Mouse (Mus musculus) hindbrain, embryonic 14.5 days (tissue): ENCODE data around the gene Fbxw4. TPM values are rescaled to one million over a fixed set of nuclear protein-coding genes. Genes with fewer than 3 reads are reported as not detected.

ENCODE experiments used
- ATAC-seq: fragments of 200-750 bp; cut with Nextera tagmentation; 2 replicates; pipeline ENCODE4 v1.8.0; 2017; ENCODE audit warnings: moderate number of reproducible peaks, mild to moderate bottlenecking, moderate TSS enrichment, moderate library complexity; ENCODE audit not compliant: low FRiP score
- DNase-seq: peaks from one replicate; pipeline ENCODE4 v3.0.0-alpha.2; 2015; ENCODE audit warnings: low spot score
- H3K27ac ChIP-seq: fragments of 300-500 bp; sonication (generic); 2 replicates; pipeline ENCODE4 v1.5.1; 2014; ENCODE audit warnings: mild to moderate bottlenecking, moderate library complexity
- H3K27me3 ChIP-seq: fragments of 300-500 bp; sonication (generic); 2 replicates; pipeline ENCODE4 v1.6.1; 2014; ENCODE audit warnings: mild to moderate bottlenecking, low read length, mixed read lengths; ENCODE audit not compliant: control insufficient read depth, insufficient read depth
- H3K36me3 ChIP-seq: fragments of 300-500 bp; sonication (generic); replicated peaks from 2 replicates; pipeline ENCODE4 v1.6.1; 2014; ENCODE audit not compliant: control insufficient read depth, insufficient read depth
- H3K4me1 ChIP-seq: fragments of 300-500 bp; sonication (generic); replicated peaks from 2 replicates; pipeline ENCODE4 v1.6.1; 2014; ENCODE audit warnings: antibody characterized with exemption, low read length, mixed read lengths; ENCODE audit not compliant: control insufficient read depth, insufficient read depth
- H3K4me2 ChIP-seq: fragments of 300-500 bp; sonication (generic); replicated peaks from 2 replicates; pipeline ENCODE4 v1.6.1; 2014; ENCODE audit warnings: mild to moderate bottlenecking, moderate library complexity
- H3K4me3 ChIP-seq: fragments of 300-500 bp; sonication (generic); replicated peaks from 2 replicates; pipeline ENCODE4 v1.5.1; 2014; ENCODE audit warnings: mild to moderate bottlenecking, low read length
- H3K9ac ChIP-seq: fragments of 300-500 bp; sonication (generic); 2 replicates; pipeline ENCODE4 v1.6.1; 2014
- H3K9me3 ChIP-seq: fragments of 300-500 bp; sonication (generic); 2 replicates; pipeline ENCODE4 v1.6.1; 2016; ENCODE audit warnings: low read length; ENCODE audit not compliant: control insufficient read depth
- WGBS: fragments of 180-500 bp; shearing (Covaris S2); extraction: QIAGEN DNeasy Blood & Tissue Kit; methylation state at CpG from one replicate; pipeline ENCODE4 v1.1.7; 2014; 5-methylcytosine and 5-hydroxymethylcytosine counted together
- polyA plus RNA-seq: library from polyadenylated mRNA; unstranded; fragments of >200 nt; fragmentation: Nextera tagmentation; extraction: Ambion mirVana; gene quantifications from 2 replicates; pipeline ENCODE4 v1.2.1, GENCODE M21; 2014

Gene Fbxw4
- polyA plus RNA-seq, 1 experiment from 2014 or later: 6.7 TPM

DNA sequence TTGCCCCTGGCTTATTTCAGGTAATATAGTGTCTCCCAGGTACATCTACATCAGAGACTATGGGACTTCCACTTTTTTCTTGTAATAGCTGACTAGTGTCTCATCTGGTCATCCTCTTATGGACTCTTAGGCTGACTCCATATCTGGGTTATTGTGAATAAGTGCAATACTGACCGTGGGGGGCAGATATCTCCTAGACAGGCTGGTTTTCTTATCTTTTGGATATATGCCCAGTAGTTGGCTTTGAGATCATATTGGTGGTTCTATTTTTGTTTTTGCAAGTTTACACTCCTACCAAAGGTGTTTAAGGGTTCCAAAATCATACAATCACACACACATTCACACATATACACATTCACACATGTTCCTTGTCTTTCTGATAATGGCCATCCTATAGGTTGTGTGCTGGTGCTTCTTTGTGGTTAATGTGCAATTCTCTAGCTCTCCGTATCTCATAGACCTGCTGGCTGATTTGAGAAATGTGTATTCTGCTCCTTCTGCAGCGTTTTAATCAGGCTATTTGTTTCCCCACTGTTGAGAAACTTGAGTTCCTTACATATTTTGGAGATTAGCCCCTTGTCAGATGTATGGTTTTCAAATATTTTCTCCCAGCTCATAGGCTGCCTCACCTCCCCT, 20.5 kb upstream of the Fbxw4 start:
- ATAC-seq (no peak), DNase-seq (no peak)
- Histone ChIP-seq H3K4me3 (no peak overlapping the region), H3K9ac (no peak overlapping the region), H3K27me3 (peaks cover 32% of the 10 kb centered on the region), H3K36me3 (no peaks in the 10 kb centered on the region), H3K9me3 (no peaks in the 10 kb centered on the region), H3K27ac (no peak overlapping the region), H3K4me2 (no peak overlapping the region), H3K4me1 (peaks cover 9% of the 10 kb centered on the region)
- 78% methylated on average over 3 of the region's 3 CpGs for WGBS

DNA sequence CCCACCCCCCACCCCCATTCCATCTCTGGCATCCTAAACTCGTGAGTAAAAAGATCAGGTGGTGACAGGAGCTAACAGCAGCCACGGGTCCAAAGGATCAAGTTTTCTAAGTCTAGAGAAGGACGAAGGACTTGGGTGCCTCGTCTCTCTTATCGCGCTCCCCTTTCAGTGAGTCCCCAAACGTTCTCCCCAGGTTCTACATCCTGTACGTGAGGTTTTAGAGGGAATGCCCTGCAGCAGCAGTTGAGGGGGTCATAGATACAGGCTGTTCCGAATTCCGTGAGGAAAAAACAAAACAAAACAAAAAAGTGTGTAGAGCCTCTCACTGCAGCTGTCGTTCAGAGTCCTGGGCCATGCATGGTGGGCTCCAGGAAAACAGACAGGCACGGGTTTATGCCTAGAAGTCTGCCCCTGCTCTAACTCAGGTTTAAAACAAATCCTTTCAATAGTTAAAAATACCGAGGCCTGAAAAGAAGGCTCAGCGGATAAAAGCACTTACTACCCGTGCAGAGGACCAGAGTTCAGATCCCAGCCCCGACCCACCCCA, 16.7 kb upstream of the Fbxw4 start:
- Histone ChIP-seq H3K27me3 (peaks cover 61% of the 10 kb centered on the region), H3K4me1 (peaks cover 10% of the 10 kb centered on the region), H3K4me3 (no peak overlapping the region), H3K9me3 (no peaks in the 10 kb centered on the region), H3K27ac (no peak overlapping the region), H3K9ac (no peak overlapping the region), H3K36me3 (no peaks in the 10 kb centered on the region), H3K4me2 (peak overlapping the region; percentile 49; the same call in 1 of the 2 replicates)
- DNase-seq (no peak), ATAC-seq (no peak)
- 3% methylated on average over 16 of the region's 16 CpGs for WGBS

DNA sequence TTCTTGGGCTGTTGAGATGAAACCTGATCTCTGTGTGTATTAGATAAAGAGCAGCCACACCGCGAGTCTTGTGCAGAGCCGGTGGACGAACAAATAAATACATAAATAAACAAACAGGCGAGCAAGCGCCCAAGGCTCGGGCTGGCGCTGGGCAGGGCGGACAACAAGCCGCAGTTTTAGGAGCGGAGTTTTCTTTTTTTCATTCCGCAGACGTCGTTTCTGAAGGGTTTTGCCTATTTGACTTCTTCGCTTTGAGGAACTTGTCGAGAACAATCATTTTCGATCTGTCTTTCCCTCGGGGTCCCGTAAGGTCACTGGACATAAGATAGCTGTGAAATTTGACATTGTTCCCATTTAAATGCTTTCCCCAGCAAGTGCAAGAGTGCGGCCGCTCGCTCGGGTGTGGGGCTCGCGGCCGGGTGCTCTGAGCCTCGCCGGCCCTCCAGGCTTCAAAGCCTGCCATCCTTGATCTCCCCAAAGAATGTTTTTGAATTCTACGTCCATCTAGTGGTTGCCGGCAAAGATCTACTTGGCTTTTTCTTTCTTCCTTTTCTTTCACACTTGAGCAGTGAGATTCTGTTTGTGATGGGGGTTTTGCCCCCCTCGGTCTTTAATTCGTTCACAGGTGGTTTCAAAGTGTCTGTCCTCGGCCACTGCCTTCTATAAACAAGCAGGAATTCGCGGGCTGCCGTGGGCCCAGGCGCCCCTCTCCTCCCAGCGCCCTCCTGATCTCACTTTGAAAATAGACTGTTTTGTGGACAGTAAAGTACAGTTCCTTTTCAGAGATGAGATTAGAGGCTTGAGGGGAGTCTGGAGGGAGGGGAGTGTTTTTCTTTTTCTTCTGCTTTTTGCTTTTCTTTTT, 15.8 kb upstream of the Fbxw4 start:
- DNase-seq: no peak
- no peak overlapping the region for H3K9ac ChIP-seq
- peaks cover 55% of the 10 kb centered on the region for H3K27me3 ChIP-seq
- ATAC-seq: no peak
- no peak overlapping the region for H3K27ac ChIP-seq
- H3K9me3 ChIP-seq: no peaks in the 10 kb centered on the region
- peaks cover 10% of the 10 kb centered on the region for H3K4me1 ChIP-seq
- peak overlapping the region; percentile 7 for H3K4me3 ChIP-seq
- H3K4me2 ChIP-seq: peak overlapping the region; percentile 49
- WGBS: under 1% methylated on average over 38 of the region's 38 CpGs
- H3K36me3 ChIP-seq: no peaks in the 10 kb centered on the region

DNA sequence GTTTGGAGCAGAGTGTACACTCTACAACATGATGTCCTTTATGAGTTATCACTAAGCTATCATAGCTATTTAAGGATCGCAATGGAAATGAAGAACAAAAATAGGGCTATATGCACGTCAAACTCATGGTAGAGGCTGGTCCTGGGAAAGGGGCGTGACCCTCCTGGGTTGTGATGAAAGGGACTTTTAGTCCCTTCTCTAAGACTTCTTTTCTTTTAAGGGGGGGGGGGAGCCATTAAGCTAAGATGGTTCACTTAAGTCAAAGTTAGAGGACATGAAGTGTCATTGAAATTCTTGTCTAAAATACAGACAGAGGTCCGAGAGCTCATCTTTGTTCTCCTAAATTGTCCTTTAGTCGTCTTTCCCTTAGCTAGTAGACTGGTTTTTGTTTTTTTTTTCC, 15.1 kb upstream of the Fbxw4 start:
- Histone ChIP-seq H3K9me3 (no peaks in the 10 kb centered on the region), H3K4me3 (no peak overlapping the region), H3K27ac (no peak overlapping the region), H3K9ac (no peak overlapping the region), H3K4me1 (peaks cover 10% of the 10 kb centered on the region), H3K27me3 (peaks cover 52% of the 10 kb centered on the region), H3K4me2 (no peak overlapping the region), H3K36me3 (no peaks in the 10 kb centered on the region)
- no peak for ATAC-seq
- no peak for DNase-seq
- WGBS: 19% methylated on average over 5 of the region's 5 CpGs

- no peaks in the 10 kb centered on the region for H3K36me3 ChIP-seq
- DNase-seq (no peak), ATAC-seq (no peak)
- 87% methylated on average over 9 of the region's 9 CpGs for WGBS
- no peak overlapping the region for H3K27ac ChIP-seq
- H3K9me3 ChIP-seq: no peaks in the 10 kb centered on the region
- H3K27me3 ChIP-seq: peaks cover 50% of the 10 kb centered on the region
- H3K4me3 ChIP-seq: no peak overlapping the region
- H3K4me1 ChIP-seq: peaks cover 10% of the 10 kb centered on the region
- H3K9ac ChIP-seq: no peak overlapping the region
- no peak overlapping the region for H3K4me2 ChIP-seq
These were observed 12.9 kb upstream of the Fbxw4 start for GRCm38 (mm10) chr19:45672971-45673370.

GRCm38 (mm10) chr19:45668986-45669385, 8.9 kb upstream of the Fbxw4 start:
- Histone ChIP-seq H3K4me3 (no peak overlapping the region), H3K27ac (no peak overlapping the region), H3K4me1 (no peaks in the 10 kb centered on the region), H3K36me3 (no peaks in the 10 kb centered on the region), H3K9me3 (no peaks in the 10 kb centered on the region), H3K9ac (no peak overlapping the region), H3K4me2 (no peak overlapping the region), H3K27me3 (peaks cover 14% of the 10 kb centered on the region)
- 96% methylated on average over 4 of the region's 4 CpGs for WGBS
- DNase-seq: no peak
- no peak for ATAC-seq

- Histone ChIP-seq H3K4me1 (peaks cover 10% of the 10 kb centered on the region), H3K9ac (no peak overlapping the region), H3K27me3 (no peaks in the 10 kb centered on the region), H3K4me2 (no peak overlapping the region), H3K36me3 (no peaks in the 10 kb centered on the region), H3K9me3 (no peaks in the 10 kb centered on the region), H3K4me3 (no peak overlapping the region), H3K27ac (no peak overlapping the region)
- DNase-seq (no peak), ATAC-seq (no peak)
- WGBS: 66% methylated on average over 2 of the region's 2 CpGs
These were observed 3.7 kb upstream of the Fbxw4 start for GRCm38 (mm10) chr19:45663851-45664250.

DNA sequence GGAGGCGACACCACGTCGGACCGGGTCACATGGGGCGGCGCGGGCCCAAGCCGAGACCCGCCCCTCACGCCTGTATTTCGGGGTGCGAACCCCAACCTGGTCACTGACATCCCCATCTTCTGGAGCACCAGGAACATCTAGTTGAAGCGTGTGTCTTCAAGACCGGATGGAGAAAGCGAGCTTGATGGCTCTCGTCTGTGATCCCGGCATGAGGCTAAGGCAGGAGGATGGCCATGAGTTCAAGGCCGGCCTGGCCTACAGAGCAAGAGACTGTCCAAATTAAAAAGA, 335 bp upstream of the Fbxw4 start:
- Histone ChIP-seq H3K4me1 (peaks cover 38% of the 10 kb centered on the region), H3K27me3 (no peaks in the 10 kb centered on the region), H3K4me3 (peak overlapping the region; percentile 86), H3K4me2 (peak overlapping the region; percentile 79), H3K36me3 (no peaks in the 10 kb centered on the region), H3K9me3 (no peaks in the 10 kb centered on the region), H3K9ac (peak overlapping the region; percentile 99), H3K27ac (peak overlapping the region; percentile 95)
- 22% methylated on average over 18 of the region's 18 CpGs for WGBS
- DNase-seq (no peak), ATAC-seq (no peak; the same call in 1 of the 2 replicates)

- Histone ChIP-seq H3K36me3 (no peaks in the 10 kb centered on the region), H3K9me3 (no peaks in the 10 kb centered on the region), H3K9ac (peak overlapping the region; percentile 99), H3K4me2 (peak overlapping the region; percentile 79), H3K27ac (peak overlapping the region; percentile 95), H3K27me3 (no peaks in the 10 kb centered on the region), H3K4me3 (peak overlapping the region; percentile 86), H3K4me1 (peaks cover 40% of the 10 kb centered on the region)
- ATAC-seq (no peak), DNase-seq (no peak)
- 1% methylated on average over 18 of the region's 18 CpGs for WGBS
These were observed 793 bp downstream of the Fbxw4 start for GRCm38 (mm10) chr19:45659301-45659737.
